Mouse (Mus musculus) hindbrain, embryonic 13.5 days (tissue): Measurements from ENCODE around the gene Dcaf10. TPM values are rescaled to one million over a fixed set of nuclear protein-coding genes. Genes with fewer than 3 reads are reported as not detected.
A peak's percentile ranks its signal among the peaks of the same experiment; 100 is the strongest.

Experiments used
- ATAC-seq: fragments of 200-750 bp; cut with Nextera tagmentation; 2 replicates; pipeline ENCODE4 v1.8.0; 2017; ENCODE audit warnings: moderate TSS enrichment; ENCODE audit not compliant: low FRiP score
- H3K27ac ChIP-seq: fragments of 300-500 bp; sonication (generic); 2 replicates; pipeline ENCODE4 v1.5.1; 2015; ENCODE audit warnings: inconsistent platforms, mild to moderate bottlenecking, moderate library complexity
- H3K27me3 ChIP-seq: fragments of 300-500 bp; sonication (generic); 2 replicates; pipeline ENCODE4 v1.6.1; 2015; ENCODE audit warnings: mild to moderate bottlenecking, inconsistent platforms
- H3K36me3 ChIP-seq: fragments of 300-500 bp; sonication (generic); 2 replicates; pipeline ENCODE4 v1.6.1; 2015; ENCODE audit warnings: mild to moderate bottlenecking, inconsistent platforms
- H3K4me1 ChIP-seq: fragments of 300-500 bp; sonication (generic); replicated peaks from 2 replicates; pipeline ENCODE4 v1.6.1; 2015; ENCODE audit warnings: inconsistent platforms
- H3K4me2 ChIP-seq: fragments of 300-500 bp; sonication (generic); 2 replicates; pipeline ENCODE4 v1.6.1; 2015; ENCODE audit warnings: inconsistent platforms, mild to moderate bottlenecking, moderate library complexity
- H3K4me3 ChIP-seq: fragments of 300-500 bp; sonication (generic); 2 replicates; pipeline ENCODE4 v1.5.1; 2015; ENCODE audit warnings: mild to moderate bottlenecking, inconsistent platforms
- H3K9ac ChIP-seq: fragments of 300-500 bp; sonication (generic); 2 replicates; pipeline ENCODE4 v1.6.1; 2015; ENCODE audit warnings: mild to moderate bottlenecking, inconsistent platforms
- H3K9me3 ChIP-seq: fragments of 300-500 bp; sonication (generic); 2 replicates; pipeline ENCODE4 v1.6.1; 2016; ENCODE audit warnings: inconsistent platforms
- WGBS: fragments of 180-500 bp; shearing (Covaris S2); methylation state at CpG from one replicate; pipeline ENCODE4 v1.1.7; 2015; 5-methylcytosine and 5-hydroxymethylcytosine counted together
- polyA plus RNA-seq: library from polyadenylated mRNA; unstranded; fragments of >200 nt; fragmentation: Nextera tagmentation; extraction: Ambion mirVana; gene quantifications from 2 replicates; pipeline ENCODE4 v1.2.1, GENCODE M21; 2015

The Dcaf10 gene
- polyA plus RNA-seq, 1 experiment from 2014 or later: 8.2 TPM

GRCm38 (mm10) chr4:45411181-45411790 is 69.4 kb downstream of the Dcaf10 start:
- H3K4me3 ChIP-seq: no peak overlapping the region
- no peak overlapping the region for H3K27ac ChIP-seq
- peaks cover 22% of the 10 kb centered on the region for H3K4me1 ChIP-seq
- ATAC-seq: no peak
- H3K4me2 ChIP-seq: no peak overlapping the region
- H3K9me3 ChIP-seq: no peaks in the 10 kb centered on the region
- 91% methylated on average over 8 of the region's 8 CpGs for WGBS
- no peaks in the 10 kb centered on the region for H3K36me3 ChIP-seq
- peaks cover 8% of the 10 kb centered on the region; the same call in 1 of the 2 replicates for H3K27me3 ChIP-seq
- H3K9ac ChIP-seq: no peak overlapping the region

GRCm38 (mm10) chr4:45412433-45413192 is 70.7 kb downstream of the Dcaf10 start:
- Histone ChIP-seq H3K27me3 (peaks cover 12% of the 10 kb centered on the region; the same call in 1 of the 2 replicates), H3K4me1 (peaks cover 9% of the 10 kb centered on the region), H3K36me3 (no peaks in the 10 kb centered on the region), H3K4me2 (no peak overlapping the region), H3K9me3 (no peaks in the 10 kb centered on the region), H3K4me3 (no peak overlapping the region), H3K27ac (no peak overlapping the region), H3K9ac (no peak overlapping the region)
- WGBS: 72% methylated on average over 16 of the region's 16 CpGs
- no peak for ATAC-seq

DNA sequence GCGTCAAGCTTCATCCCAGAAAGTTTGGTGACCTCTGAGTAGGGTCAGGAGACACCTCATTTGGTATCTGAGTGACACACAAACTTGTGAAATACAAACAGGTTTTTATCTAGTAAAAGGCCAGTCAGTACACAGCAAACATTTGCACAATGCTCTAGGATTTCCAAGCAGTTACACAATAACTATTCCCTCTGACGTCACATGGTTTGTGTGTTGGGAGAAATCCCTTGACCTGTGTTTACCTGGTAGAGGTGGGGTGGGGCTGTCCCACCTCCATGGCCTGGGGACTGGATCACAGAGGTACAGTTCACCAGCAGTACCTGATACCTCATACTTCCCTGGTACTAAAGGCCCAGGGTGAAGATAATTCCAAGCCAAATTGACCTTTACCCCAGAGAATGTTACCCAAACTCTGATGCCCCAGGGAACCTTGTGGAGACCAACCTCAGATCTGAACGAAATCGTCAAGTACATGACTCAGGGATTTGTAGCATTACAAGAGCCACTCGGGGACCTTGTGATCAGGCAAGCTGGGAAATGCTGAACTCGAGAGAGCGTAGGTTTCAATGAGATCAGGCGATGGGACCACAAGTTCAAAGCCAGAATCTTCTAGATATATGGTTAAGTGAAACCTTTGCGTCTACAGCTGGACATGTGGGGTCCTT is 71.9 kb downstream of the Dcaf10 start:
- Histone ChIP-seq H3K9ac (no peak overlapping the region), H3K4me1 (peaks cover 17% of the 10 kb centered on the region), H3K4me2 (no peak overlapping the region), H3K36me3 (no peaks in the 10 kb centered on the region), H3K27ac (no peak overlapping the region), H3K4me3 (no peak overlapping the region), H3K9me3 (no peaks in the 10 kb centered on the region), H3K27me3 (peaks cover 12% of the 10 kb centered on the region; the same call in 1 of the 2 replicates)
- WGBS: 85% methylated on average over 9 of the region's 9 CpGs
- no peak for ATAC-seq

DNA sequence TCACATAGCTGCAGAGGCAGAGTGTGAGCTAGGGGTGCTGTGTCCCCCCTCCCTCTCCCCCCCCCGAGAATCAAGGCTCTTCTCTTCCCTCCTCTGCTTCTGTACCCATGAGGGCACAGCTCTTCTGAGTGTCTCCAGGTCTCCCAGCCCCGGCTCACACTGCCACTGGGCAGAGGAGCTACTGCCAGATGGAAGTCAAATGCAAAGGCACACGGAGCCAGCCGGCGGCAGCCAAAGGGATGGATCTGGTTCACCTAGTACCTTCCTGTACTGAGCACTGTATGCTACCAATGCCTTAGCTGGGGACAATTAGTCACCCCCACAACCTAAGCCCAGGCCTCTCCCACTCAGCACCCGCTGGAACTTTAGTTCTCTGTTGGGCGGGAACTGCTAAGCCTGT is 74.4 kb downstream of the Dcaf10 start:
- Histone ChIP-seq H3K36me3 (no peaks in the 10 kb centered on the region), H3K4me2 (no peak overlapping the region), H3K4me1 (peaks cover 20% of the 10 kb centered on the region), H3K9ac (peak overlapping the region; percentile 29; the same call in 1 of the 2 replicates), H3K9me3 (no peaks in the 10 kb centered on the region), H3K4me3 (no peak overlapping the region), H3K27me3 (peaks cover 10% of the 10 kb centered on the region; the same call in 1 of the 2 replicates), H3K27ac (no peak overlapping the region)
- ATAC-seq: no peak
- 75% methylated on average over 7 of the region's 7 CpGs for WGBS

DNA sequence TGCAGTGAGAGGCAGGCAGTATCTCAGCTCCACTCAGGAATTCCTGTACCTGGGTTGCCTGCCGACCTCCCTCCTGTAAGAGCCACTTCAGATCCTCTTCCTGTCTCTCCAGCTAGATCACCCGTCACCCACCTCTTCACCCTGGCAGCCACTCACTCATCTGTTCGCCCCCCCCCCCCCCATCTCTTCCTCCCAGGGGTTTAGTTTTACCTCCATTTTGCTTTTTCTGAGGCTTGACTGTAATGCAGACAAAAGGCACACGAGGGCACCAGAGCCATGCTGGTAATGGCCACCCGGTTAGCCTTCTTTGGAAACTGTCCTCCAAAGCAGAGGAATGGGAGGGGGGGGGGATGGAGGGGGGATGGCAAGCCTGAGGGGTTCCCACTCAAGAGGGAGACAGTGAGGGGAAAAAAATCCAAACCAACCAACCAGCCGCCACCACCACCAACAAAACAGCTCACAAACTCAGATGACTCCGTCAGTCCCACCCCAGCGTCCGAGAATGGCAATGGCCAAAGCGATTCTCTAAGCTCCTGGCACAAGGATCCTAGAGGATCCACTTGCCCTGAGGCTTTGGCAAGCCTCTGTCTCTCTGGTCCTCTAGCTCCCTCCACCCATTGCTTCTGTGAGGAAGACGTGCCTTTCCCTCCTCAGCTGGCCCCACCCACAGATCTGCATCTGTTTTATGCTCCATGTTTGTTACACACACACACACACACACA is 76.5 kb downstream of the Dcaf10 start:
- Histone ChIP-seq H3K9ac (peak overlapping the region; percentile 29; the same call in 1 of the 2 replicates), H3K27ac (no peak overlapping the region), H3K36me3 (no peaks in the 10 kb centered on the region), H3K4me3 (no peak overlapping the region), H3K27me3 (0 out of 2 replicates have a peak, but pooled peaks cover 4% of the 10 kb centered on the region), H3K9me3 (no peaks in the 10 kb centered on the region), H3K4me2 (peak overlapping the region; percentile 32; the same call in 1 of the 2 replicates), H3K4me1 (peaks cover 28% of the 10 kb centered on the region)
- WGBS: 22% methylated on average over 10 of the region's 11 CpGs
- peak; percentile 60; the same call in 1 of the 2 replicates for ATAC-seq

DNA sequence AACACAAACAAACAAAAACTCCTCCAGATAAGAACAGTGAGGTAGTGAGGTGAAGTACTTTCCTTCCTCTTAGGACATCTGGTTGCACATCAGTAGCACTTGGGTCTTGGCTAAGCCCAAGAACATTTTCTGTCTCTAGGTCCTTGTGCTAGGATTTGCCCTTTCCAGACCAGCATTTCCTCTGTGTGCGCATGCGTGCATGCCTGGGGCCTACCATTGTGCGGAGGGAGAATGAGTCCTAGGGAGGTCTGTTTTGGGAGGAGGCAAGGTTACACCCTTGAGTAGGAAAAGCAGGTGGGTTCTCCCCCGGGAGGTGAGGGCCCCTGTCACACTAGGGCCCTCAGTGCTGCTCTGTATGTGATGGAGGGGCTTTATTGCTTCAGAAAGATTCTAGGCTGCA is 77.2 kb downstream of the Dcaf10 start:
- Histone ChIP-seq H3K4me2 (no peak overlapping the region), H3K9me3 (no peaks in the 10 kb centered on the region), H3K27ac (0 out of 2 replicates have a peak overlapping the region, but pooled peaks have one; percentile 23), H3K4me3 (no peak overlapping the region), H3K36me3 (no peaks in the 10 kb centered on the region), H3K9ac (no peak overlapping the region), H3K4me1 (peaks cover 35% of the 10 kb centered on the region), H3K27me3 (0 out of 2 replicates have a peak, but pooled peaks cover 4% of the 10 kb centered on the region)
- 80% methylated on average over 4 of the region's 4 CpGs for WGBS
- no peak for ATAC-seq

- 39% methylated on average over 3 of the region's 3 CpGs for WGBS
- H3K27ac ChIP-seq: no peak overlapping the region
Measured at GRCm38 (mm10) chr4:45420733-45421132, 78.8 kb downstream of the Dcaf10 start.

GRCm38 (mm10) chr4:45421519-45422260 is 79.8 kb downstream of the Dcaf10 start:
- Histone ChIP-seq H3K4me3 (no peak overlapping the region), H3K4me2 (no peak overlapping the region), H3K9ac (no peak overlapping the region; the same call in 1 of the 2 replicates), H3K36me3 (no peaks in the 10 kb centered on the region), H3K27me3 (0 out of 2 replicates have a peak, but pooled peaks cover 10% of the 10 kb centered on the region), H3K4me1 (peaks cover 45% of the 10 kb centered on the region), H3K27ac (0 out of 2 replicates have a peak overlapping the region, but pooled peaks have one; percentile 1), H3K9me3 (no peaks in the 10 kb centered on the region)
- 68% methylated on average over 11 of the region's 11 CpGs for WGBS
- ATAC-seq: no peak

More at GRCm38 (mm10) chr4:45420733-45421132, 78.8 kb downstream of the Dcaf10 start:
- no peak for ATAC-seq
- Histone ChIP-seq H3K27me3 (0 out of 2 replicates have a peak, but pooled peaks cover 5% of the 10 kb centered on the region), H3K9ac (no peak overlapping the region), H3K36me3 (no peaks in the 10 kb centered on the region), H3K4me2 (no peak overlapping the region), H3K4me3 (no peak overlapping the region), H3K9me3 (no peaks in the 10 kb centered on the region), H3K4me1 (peaks cover 36% of the 10 kb centered on the region)

DNA sequence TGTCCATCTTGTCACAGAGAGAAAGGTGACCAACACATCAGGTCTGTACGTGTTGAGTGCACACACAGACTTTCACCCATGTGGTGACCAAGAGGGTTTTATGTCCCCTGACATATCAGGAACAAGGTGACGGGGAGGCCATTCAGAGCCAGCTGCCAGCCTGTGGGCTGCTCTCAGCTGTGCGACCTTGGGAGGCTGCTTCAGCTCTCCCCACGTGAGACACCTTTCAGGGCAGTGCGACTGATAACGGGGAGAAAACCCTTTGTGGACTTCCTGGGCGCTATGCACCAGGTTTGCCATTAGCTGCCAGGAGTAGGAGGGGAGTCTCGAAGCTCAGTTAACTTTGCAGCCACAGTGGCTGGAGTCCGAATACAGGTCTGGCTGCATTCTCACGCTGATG is 80.7 kb downstream of the Dcaf10 start:
- H3K27ac ChIP-seq: no peak overlapping the region
- ATAC-seq: no peak
- H3K9ac ChIP-seq: no peak overlapping the region

GRCm38 (mm10) chr4:45423406-45423805 is 81.5 kb downstream of the Dcaf10 start:
- Histone ChIP-seq H3K4me1 (peaks cover 55% of the 10 kb centered on the region), H3K27ac (no peak overlapping the region)

More for the DNA sequence above, 80.7 kb downstream of the Dcaf10 start:
- H3K4me3 ChIP-seq: no peak overlapping the region
- H3K4me1 ChIP-seq: peaks cover 55% of the 10 kb centered on the region
- WGBS: 86% methylated on average over 10 of the region's 10 CpGs
- H3K36me3 ChIP-seq: no peaks in the 10 kb centered on the region
- H3K9me3 ChIP-seq: no peaks in the 10 kb centered on the region
- H3K27me3 ChIP-seq: 0 out of 2 replicates have a peak, but pooled peaks cover 6% of the 10 kb centered on the region
- H3K4me2 ChIP-seq: no peak overlapping the region

More at GRCm38 (mm10) chr4:45423406-45423805, 81.5 kb downstream of the Dcaf10 start:
- 22% methylated on average over 8 of the region's 8 CpGs for WGBS
- 0 out of 2 replicates have a peak, but pooled peaks cover 6% of the 10 kb centered on the region for H3K27me3 ChIP-seq
- no peak for ATAC-seq
- H3K4me3 ChIP-seq: no peak overlapping the region
- no peaks in the 10 kb centered on the region for H3K36me3 ChIP-seq
- H3K4me2 ChIP-seq: no peak overlapping the region
- H3K9ac ChIP-seq: no peak overlapping the region
- H3K9me3 ChIP-seq: no peaks in the 10 kb centered on the region
